Mouse (Mus musculus) naive thymus-derived CD4-positive, alpha-beta T cell, adult 5 months (primary cell): ENCODE measurements around the gene Hells. TPM values are rescaled to one million over a fixed set of nuclear protein-coding genes. Genes with fewer than 3 reads are reported as not detected.

Source experiments
- polyA plus RNA-seq: library from polyadenylated mRNA; unstranded; fragments of 100-300 nt; shearing (Covaris generic); gene quantifications from one replicate; pipeline ENCODE4 v1.2.1, GENCODE M21; 2017

Gene Hells
- 5.1 TPM for polyA plus RNA-seq

DNA sequence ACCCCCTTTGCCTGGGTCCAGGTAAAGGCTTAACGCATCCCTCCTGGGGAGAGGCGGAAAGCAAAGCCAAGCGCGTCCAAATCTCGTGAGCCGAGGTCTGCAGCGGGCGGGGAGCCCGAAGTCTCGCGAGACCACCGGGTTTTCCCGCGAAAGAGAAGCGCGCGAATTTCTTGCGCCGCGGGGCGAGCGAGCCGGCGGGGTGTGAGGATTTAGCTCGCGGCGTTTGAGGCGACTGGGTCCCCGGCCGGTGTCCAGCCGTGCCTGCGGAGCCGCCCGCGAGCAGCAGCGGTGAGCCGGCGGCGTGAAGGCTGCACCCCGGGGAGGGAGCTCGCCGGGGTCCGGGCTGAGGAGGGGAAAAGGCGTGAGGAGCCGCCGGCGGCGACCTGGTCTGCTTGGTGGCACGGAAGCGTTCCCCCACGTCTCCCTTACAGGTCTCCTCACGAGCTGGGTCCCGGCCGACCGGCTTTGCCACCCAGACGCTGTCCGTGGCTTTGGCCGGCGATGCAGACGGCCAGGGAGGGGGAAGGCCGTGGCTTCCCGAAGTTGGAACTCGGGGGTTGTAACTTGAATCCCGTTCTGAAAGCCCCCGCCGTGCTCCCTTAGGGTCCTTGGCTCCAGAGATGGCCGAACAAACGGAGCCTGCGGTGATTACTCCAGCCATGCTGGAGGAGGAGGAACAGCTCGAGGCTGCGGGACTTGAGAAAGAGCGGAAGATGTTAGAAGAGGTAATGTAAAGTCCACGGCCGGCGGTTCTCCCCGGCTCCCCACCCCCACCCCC lies at the start of gene Hells:
TSS of gene Hells (plus strand) at position 128 of the 778 bp plus-strand sequence.

DNA sequence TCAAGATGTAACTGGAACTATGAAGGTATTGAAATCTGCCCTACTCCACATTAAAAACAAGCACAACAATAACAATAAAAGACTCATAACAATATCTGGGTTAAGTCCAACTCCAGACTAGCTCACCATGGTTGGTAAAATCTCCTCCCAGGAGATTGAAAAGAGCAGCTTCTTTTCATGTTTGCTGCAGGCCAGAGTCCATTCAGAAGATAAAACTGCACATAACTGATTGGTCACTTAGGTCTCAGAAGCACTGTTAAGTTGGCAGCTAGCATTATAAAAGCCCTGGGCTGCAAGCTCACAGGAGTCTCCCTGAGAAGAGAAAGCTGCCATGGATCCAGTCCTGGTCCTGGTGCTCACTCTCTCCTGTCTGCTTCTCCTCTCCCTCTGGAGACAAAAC lies 76.0 kb downstream of the Hells start, which contains the start of gene Cyp2c55:
TSS of gene Cyp2c55 (plus strand) at position 305 of the 400 bp plus-strand sequence.

Other genes starting within 250 kb of the Hells start
- gene Noc3l, start 111.7 kb upstream of the Hells start, polyA plus RNA-seq: 11.6 TPM
- 1.9 TPM for gene Tbc1d12, start 94.3 kb upstream of the Hells start, polyA plus RNA-seq
- not detected for gene Cyp2c55, start 76.1 kb downstream of the Hells start, polyA plus RNA-seq
- not detected for gene Cyp2c65, start 130.1 kb downstream of the Hells start, polyA plus RNA-seq
- gene Cyp2c66, start 183.0 kb downstream of the Hells start, polyA plus RNA-seq: not detected